Mouse (Mus musculus): ENCODE results near the gene Prkag2. TPM values are rescaled to one million over a fixed set of nuclear protein-coding genes. Genes with fewer than 3 reads are reported as not detected.

Gene Prkag2
- polyA plus RNA-seq, 1 experiment, result 1.1 TPM

DNA sequence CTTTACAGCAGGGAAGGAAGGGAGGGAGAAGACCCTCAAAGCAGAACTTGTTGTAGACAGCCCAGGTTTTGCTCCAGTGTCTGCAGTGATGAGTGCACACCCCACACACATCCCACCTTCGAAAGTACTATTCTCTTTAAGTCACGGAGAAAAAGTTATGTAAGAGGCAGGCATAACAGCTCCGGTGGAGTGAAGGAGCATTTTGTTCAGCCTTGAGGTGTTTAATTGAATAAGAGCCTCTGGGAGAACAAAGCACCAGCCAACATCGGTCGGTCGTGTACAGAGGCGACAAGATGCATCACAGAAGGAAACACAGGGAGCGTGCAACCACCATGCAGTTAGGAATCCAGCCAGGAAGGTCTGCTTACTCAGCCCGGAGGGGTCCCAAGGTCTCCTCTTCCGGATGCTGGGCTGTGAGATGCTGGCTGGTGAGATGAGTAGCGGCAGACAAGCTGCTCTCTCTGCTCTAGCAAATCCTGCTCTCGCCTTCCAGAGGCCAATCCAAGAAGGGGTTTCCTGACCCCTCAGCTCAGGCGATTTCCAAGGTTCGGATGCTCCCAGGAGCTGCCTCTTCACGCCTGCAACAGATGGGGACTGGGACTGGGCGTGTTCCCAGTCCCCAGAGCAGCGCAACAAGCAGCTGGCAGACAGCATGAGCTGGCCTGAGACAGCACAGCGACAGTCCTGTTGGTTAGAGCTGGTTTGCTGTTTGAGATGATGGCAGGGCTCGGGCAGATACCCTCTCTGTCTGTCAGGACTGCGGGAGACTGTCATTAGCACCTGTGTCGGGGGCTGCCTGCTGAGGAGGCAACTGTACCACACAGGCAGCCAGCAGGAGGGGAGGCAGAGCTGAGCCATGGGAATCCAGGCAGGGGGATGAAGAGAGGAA is 41.3 kb downstream of the Prkag2 start:
- Histone ChIP-seq H3K36me3 (replicated peaks; ENCODE audit: low read length) (no peaks in the 10 kb centered on the region), H3K4me3 (replicated peaks) (no peak overlapping the region), H3K27me3 (replicated peaks) (peaks cover 81% of the 10 kb centered on the region), H3K4me1 (peaks cover 12% of the 10 kb centered on the region), H3K9me3 (no peaks in the 10 kb centered on the region)
- TF ChIP-seq FLI1 (IDR thresholded peaks at IDR 0.05; ENCODE audit: low read length) (no peak), GATA1 (IDR thresholded peaks at IDR 0.05; ENCODE audit: borderline replicate concordance, low read length) (no peak)

GRCm38 (mm10) chr5:25058417-25058816 is 42.0 kb downstream of the Prkag2 start:
- H3K27me3 ChIP-seq (replicated peaks), result peaks cover 83% of the 10 kb centered on the region
- no peak overlapping the region for H3K4me3 ChIP-seq (replicated peaks)
- H3K9me3 ChIP-seq, result no peaks in the 10 kb centered on the region
- no peaks in the 10 kb centered on the region for H3K36me3 ChIP-seq (replicated peaks; ENCODE audit: low read length)
- H3K4me1 ChIP-seq, result peaks cover 17% of the 10 kb centered on the region
- no peak for TF ChIP-seq GATA1 (IDR thresholded peaks at IDR 0.05; ENCODE audit: borderline replicate concordance, low read length)
- TF ChIP-seq FLI1 (IDR thresholded peaks at IDR 0.05; ENCODE audit: low read length), result no peak

- Histone ChIP-seq H3K27me3 (replicated peaks) (peaks cover 78% of the 10 kb centered on the region), H3K4me1 (peaks cover 24% of the 10 kb centered on the region), H3K4me3 (replicated peaks) (no peak overlapping the region), H3K36me3 (replicated peaks; ENCODE audit: low read length) (no peaks in the 10 kb centered on the region), H3K9me3 (no peaks in the 10 kb centered on the region)
- no peak for TF ChIP-seq GATA1 (IDR thresholded peaks at IDR 0.05; ENCODE audit: borderline replicate concordance, low read length)
- no peak for TF ChIP-seq FLI1 (IDR thresholded peaks at IDR 0.05; ENCODE audit: low read length)
Observed at GRCm38 (mm10) chr5:25055288-25055687, 45.2 kb downstream of the Prkag2 start.

- peaks cover 24% of the 10 kb centered on the region for H3K4me1 ChIP-seq
- no peaks in the 10 kb centered on the region for H3K9me3 ChIP-seq
- no peaks in the 10 kb centered on the region for H3K36me3 ChIP-seq (replicated peaks; ENCODE audit: low read length)
- no peak overlapping the region for H3K4me3 ChIP-seq (replicated peaks)
- H3K27me3 ChIP-seq (replicated peaks), result peaks cover 68% of the 10 kb centered on the region
- TF ChIP-seq FLI1 (IDR thresholded peaks at IDR 0.05; ENCODE audit: low read length), result no peak
- no peak for TF ChIP-seq GATA1 (IDR thresholded peaks at IDR 0.05; ENCODE audit: borderline replicate concordance, low read length)
Observed at GRCm38 (mm10) chr5:25053971-25054658, 46.3 kb downstream of the Prkag2 start.

- TF ChIP-seq GATA1 (IDR thresholded peaks at IDR 0.05; ENCODE audit: borderline replicate concordance, low read length) (no peak), FLI1 (IDR thresholded peaks at IDR 0.05; ENCODE audit: low read length) (no peak)
- Histone ChIP-seq H3K36me3 (replicated peaks; ENCODE audit: low read length) (no peaks in the 10 kb centered on the region), H3K4me1 (peaks cover 24% of the 10 kb centered on the region), H3K4me3 (replicated peaks) (no peak overlapping the region), H3K9me3 (peaks cover 8% of the 10 kb centered on the region), H3K27me3 (replicated peaks) (peaks cover 47% of the 10 kb centered on the region)
Observed at GRCm38 (mm10) chr5:25050827-25051226, 49.6 kb downstream of the Prkag2 start.

GRCm38 (mm10) chr5:25047670-25048069 is 52.8 kb downstream of the Prkag2 start:
- peaks cover 32% of the 10 kb centered on the region for H3K27me3 ChIP-seq (replicated peaks)

GRCm38 (mm10) chr5:25046762-25047161 is 53.7 kb downstream of the Prkag2 start:
- Histone ChIP-seq H3K9me3 (peaks cover 12% of the 10 kb centered on the region), H3K36me3 (replicated peaks; ENCODE audit: low read length) (no peaks in the 10 kb centered on the region), H3K27me3 (replicated peaks) (peaks cover 25% of the 10 kb centered on the region), H3K4me1 (peaks cover 47% of the 10 kb centered on the region), H3K4me3 (replicated peaks) (peak overlapping the region; percentile 12)
- TF ChIP-seq GATA1 (IDR thresholded peaks at IDR 0.05; ENCODE audit: borderline replicate concordance, low read length) (no peak), FLI1 (IDR thresholded peaks at IDR 0.05; ENCODE audit: low read length) (no peak)

More at GRCm38 (mm10) chr5:25047670-25048069, 52.8 kb downstream of the Prkag2 start:
- Histone ChIP-seq H3K36me3 (replicated peaks; ENCODE audit: low read length) (no peaks in the 10 kb centered on the region), H3K4me3 (replicated peaks) (no peak overlapping the region), H3K4me1 (peaks cover 38% of the 10 kb centered on the region), H3K9me3 (peaks cover 12% of the 10 kb centered on the region)
- no peak for TF ChIP-seq FLI1 (IDR thresholded peaks at IDR 0.05; ENCODE audit: low read length)
- TF ChIP-seq GATA1 (IDR thresholded peaks at IDR 0.05; ENCODE audit: borderline replicate concordance, low read length), result no peak

- no peak for TF ChIP-seq GATA1 (IDR thresholded peaks at IDR 0.05; ENCODE audit: borderline replicate concordance, low read length)
- no peak for TF ChIP-seq FLI1 (IDR thresholded peaks at IDR 0.05; ENCODE audit: low read length)
- Histone ChIP-seq H3K27me3 (replicated peaks) (peaks cover 21% of the 10 kb centered on the region), H3K36me3 (replicated peaks; ENCODE audit: low read length) (no peaks in the 10 kb centered on the region), H3K9me3 (peaks cover 18% of the 10 kb centered on the region), H3K4me1 (peaks cover 50% of the 10 kb centered on the region), H3K4me3 (replicated peaks) (no peak overlapping the region)
Observed at GRCm38 (mm10) chr5:25044007-25044406, 56.4 kb downstream of the Prkag2 start.

DNA sequence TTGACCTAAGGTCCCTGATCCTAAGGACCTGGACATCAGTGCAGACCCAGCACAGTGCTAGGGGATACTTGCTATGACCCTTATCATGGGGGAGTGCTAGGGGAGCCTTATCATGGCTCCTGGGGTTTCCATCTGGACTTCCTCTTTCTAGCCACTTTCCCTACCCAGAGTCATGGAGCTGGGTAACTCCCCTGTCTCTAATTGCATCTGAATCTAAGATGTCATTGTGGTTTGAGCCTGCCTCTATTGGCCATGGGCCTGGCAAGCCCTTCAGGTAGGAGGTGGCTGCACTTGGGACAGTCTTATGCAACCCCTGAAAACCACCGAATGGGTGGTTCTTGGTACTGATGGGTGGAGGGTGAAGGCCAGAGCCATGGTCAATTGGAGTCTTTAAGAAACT is 58.5 kb downstream of the Prkag2 start:
- Histone ChIP-seq H3K9me3 (peaks cover 18% of the 10 kb centered on the region), H3K27me3 (replicated peaks) (peaks cover 21% of the 10 kb centered on the region), H3K4me1 (peaks cover 54% of the 10 kb centered on the region), H3K36me3 (replicated peaks; ENCODE audit: low read length) (no peaks in the 10 kb centered on the region), H3K4me3 (replicated peaks) (no peak overlapping the region)
- TF ChIP-seq FLI1 (IDR thresholded peaks at IDR 0.05; ENCODE audit: low read length), result no peak
- TF ChIP-seq GATA1 (IDR thresholded peaks at IDR 0.05; ENCODE audit: borderline replicate concordance, low read length), result no peak

DNA sequence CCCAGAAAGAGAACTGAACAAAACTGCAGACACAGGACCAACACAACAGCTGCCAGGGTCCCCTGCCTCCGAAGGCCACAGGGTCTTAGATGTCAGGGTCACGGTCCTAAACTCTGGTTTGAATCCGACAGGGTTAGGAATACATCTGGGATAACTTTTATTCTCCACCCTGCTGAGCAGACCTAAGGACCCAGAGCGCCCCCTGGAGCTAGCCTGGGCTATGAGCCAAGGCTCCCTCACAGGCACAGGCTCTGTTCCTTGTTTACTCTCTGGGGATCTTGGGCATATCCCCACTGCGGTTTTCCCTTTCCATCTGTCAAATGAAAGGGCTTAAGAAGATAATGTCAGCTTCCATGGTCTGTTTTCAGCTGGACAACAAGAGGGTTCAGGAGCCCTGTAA is 59.1 kb downstream of the Prkag2 start:
- H3K4me1 ChIP-seq, result peaks cover 48% of the 10 kb centered on the region
- H3K9me3 ChIP-seq, result peaks cover 15% of the 10 kb centered on the region
- TF ChIP-seq FLI1 (IDR thresholded peaks at IDR 0.05; ENCODE audit: low read length), result no peak
- no peaks in the 10 kb centered on the region for H3K36me3 ChIP-seq (replicated peaks; ENCODE audit: low read length)
- peaks cover 21% of the 10 kb centered on the region for H3K27me3 ChIP-seq (replicated peaks)
- H3K4me3 ChIP-seq (replicated peaks), result no peak overlapping the region
